Mouse (Mus musculus) cortical plate, adult 2 months (tissue): ENCODE measurements around the gene Setd6.

Source experiments
- CTCF ChIP-seq: fragments of 200-500 bp; IDR thresholded peaks from 2 replicates; pipeline ENCODE4 v1.5.1; 2011; ENCODE audit warnings: mild to moderate bottlenecking, control low read depth, low read length; ENCODE audit not compliant: insufficient read depth; ENCODE audit errors: extremely low read depth
- POLR2A ChIP-seq: fragments of 200-500 bp; IDR thresholded peaks from 2 replicates; pipeline ENCODE4 v1.6.1; 2011; ENCODE audit warnings: mild to moderate bottlenecking, low read length, control low read depth; ENCODE audit not compliant: insufficient read depth; ENCODE audit errors: extremely low read depth

- TF ChIP-seq CTCF, result no peak
- TF ChIP-seq POLR2A, result no peak
These were observed 47.3 kb upstream of the Setd6 start for GRCm38 (mm10) chr8:95668163-95668958.
